Mouse (Mus musculus) midbrain, embryonic 11.5 days (tissue): Measurements from ENCODE around the gene Nkx2-5. TPM values are rescaled to one million over a fixed set of nuclear protein-coding genes. Genes with fewer than 3 reads are reported as not detected.

Experiments used
- ATAC-seq: fragments of 200-750 bp; cut with Nextera tagmentation; 2 replicates; pipeline ENCODE4 v1.8.0; 2017; ENCODE audit warnings: moderate TSS enrichment, moderate library complexity; ENCODE audit not compliant: low FRiP score
- DNase-seq: peaks from one replicate; pipeline ENCODE4 v3.0.0; 2015; ENCODE audit warnings: low spot score; ENCODE audit errors: missing footprints
- H3K27ac ChIP-seq: fragments of 300-500 bp; sonication (generic); 2 replicates; pipeline ENCODE4 v1.5.1; 2014; ENCODE audit warnings: low read depth, low read length
- H3K27me3 ChIP-seq: fragments of 300-500 bp; sonication (generic); 2 replicates; pipeline ENCODE4 v1.6.1; 2014; ENCODE audit warnings: mild to moderate bottlenecking, low read length, moderate library complexity, mixed read lengths; ENCODE audit not compliant: control insufficient read depth, insufficient read depth
- H3K36me3 ChIP-seq: fragments of 300-500 bp; sonication (generic); 2 replicates; pipeline ENCODE4 v1.6.1; 2014; ENCODE audit warnings: mild to moderate bottlenecking, low read length, moderate library complexity, mixed read lengths; ENCODE audit not compliant: control insufficient read depth, insufficient read depth
- H3K4me1 ChIP-seq: fragments of 300-500 bp; sonication (generic); 2 replicates; pipeline ENCODE4 v1.6.1; 2014; ENCODE audit warnings: low read length; ENCODE audit not compliant: control insufficient read depth, insufficient read depth
- H3K4me2 ChIP-seq: fragments of 300-500 bp; sonication (generic); 2 replicates; pipeline ENCODE4 v1.6.1; 2014; ENCODE audit warnings: mild to moderate bottlenecking, moderate library complexity
- H3K4me3 ChIP-seq: fragments of 300-500 bp; sonication (generic); 2 replicates; pipeline ENCODE4 v1.5.1; 2014; ENCODE audit warnings: low read depth, low read length
- H3K9ac ChIP-seq: fragments of 300-500 bp; sonication (generic); 2 replicates; pipeline ENCODE4 v1.6.1; 2014; ENCODE audit warnings: low read length
- H3K9me3 ChIP-seq: fragments of 300-500 bp; sonication (generic); 2 replicates; pipeline ENCODE4 v1.6.1; 2016; ENCODE audit warnings: low read length; ENCODE audit not compliant: control insufficient read depth
- WGBS: fragments of 180-500 bp; shearing (Covaris S2); extraction: QIAGEN DNeasy Blood & Tissue Kit; methylation state at CpG from one replicate; pipeline ENCODE4 v1.1.7; 2014; 5-methylcytosine and 5-hydroxymethylcytosine counted together
- polyA plus RNA-seq: library from polyadenylated mRNA; unstranded; fragments of >200 nt; fragmentation: Nextera tagmentation; extraction: Ambion mirVana; gene quantifications from 2 replicates; pipeline ENCODE4 v1.2.1, GENCODE M21; 2014

Gene Nkx2-5
- polyA plus RNA-seq, 1 experiment from 2014 or later: not detected

DNA sequence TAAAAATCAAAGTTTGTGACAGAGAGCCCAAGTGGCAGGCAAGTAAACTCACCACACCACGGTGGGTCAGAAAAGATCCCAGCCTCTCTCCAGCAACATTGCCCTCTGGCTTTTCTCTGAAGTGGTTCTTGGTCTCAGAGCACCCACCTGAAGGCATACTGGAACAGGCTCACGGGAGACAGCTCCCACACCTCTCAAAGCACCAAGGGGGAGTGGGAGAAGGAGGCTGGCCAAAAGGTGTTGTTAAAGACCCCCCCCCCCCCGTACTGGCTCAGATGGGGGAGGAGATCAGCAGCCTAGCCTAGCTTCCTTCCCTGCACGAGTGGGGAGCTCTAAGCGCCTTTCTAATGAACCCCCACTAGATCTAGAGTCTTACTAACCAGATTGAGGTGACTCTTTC lies 3.0 kb upstream of the Nkx2-5 start:
- 0% methylated on average over 5 of the region's 5 CpGs for WGBS
- H3K4me1 ChIP-seq: peaks cover 9% of the 10 kb centered on the region
- no peaks in the 10 kb centered on the region for H3K9me3 ChIP-seq
- H3K36me3 ChIP-seq: no peaks in the 10 kb centered on the region
- no peak overlapping the region for H3K27ac ChIP-seq
- H3K9ac ChIP-seq: no peak overlapping the region
- H3K27me3 ChIP-seq: peaks cover 90% of the 10 kb centered on the region
- DNase-seq (peak; percentile 87), ATAC-seq (no peak)
- no peak overlapping the region for H3K4me3 ChIP-seq
- no peak overlapping the region for H3K4me2 ChIP-seq

GRCm38 (mm10) chr17:26846411-26846810 lies 1.6 kb upstream of the Nkx2-5 start:
- 4% methylated on average over 8 of the region's 8 CpGs for WGBS

GRCm38 (mm10) chr17:26845149-26846050 lies 591 bp upstream of the Nkx2-5 start:
- peaks cover 9% of the 10 kb centered on the region for H3K4me1 ChIP-seq
- H3K9ac ChIP-seq: no peak overlapping the region
- no peak overlapping the region for H3K27ac ChIP-seq
- WGBS: 3% methylated on average over 14 of the region's 14 CpGs
- ATAC-seq (no peak), DNase-seq (peak; percentile 94)
- H3K4me2 ChIP-seq: no peak overlapping the region
- no peak overlapping the region for H3K4me3 ChIP-seq
- H3K9me3 ChIP-seq: no peaks in the 10 kb centered on the region
- peaks cover 92% of the 10 kb centered on the region for H3K27me3 ChIP-seq
- no peaks in the 10 kb centered on the region for H3K36me3 ChIP-seq

More at GRCm38 (mm10) chr17:26846411-26846810, 1.6 kb upstream of the Nkx2-5 start:
- H3K4me2 ChIP-seq: no peak overlapping the region
- no peak overlapping the region for H3K9ac ChIP-seq
- no peak overlapping the region for H3K4me3 ChIP-seq
- H3K9me3 ChIP-seq: no peaks in the 10 kb centered on the region
- no peak for ATAC-seq
- no peak overlapping the region for H3K27ac ChIP-seq
- DNase-seq: peak; percentile 92
- no peaks in the 10 kb centered on the region for H3K36me3 ChIP-seq
- peaks cover 9% of the 10 kb centered on the region for H3K4me1 ChIP-seq
- peaks cover 90% of the 10 kb centered on the region for H3K27me3 ChIP-seq

- Histone ChIP-seq H3K27me3 (peaks cover 92% of the 10 kb centered on the region), H3K4me1 (no peaks in the 10 kb centered on the region), H3K9ac (no peak overlapping the region), H3K4me2 (no peak overlapping the region), H3K36me3 (no peaks in the 10 kb centered on the region), H3K9me3 (no peaks in the 10 kb centered on the region), H3K4me3 (no peak overlapping the region), H3K27ac (no peak overlapping the region)
- DNase-seq (peak; percentile 95), ATAC-seq (no peak)
- WGBS: under 1% methylated on average over 36 of the region's 36 CpGs
Observed at GRCm38 (mm10) chr17:26844371-26844851, 398 bp downstream of the Nkx2-5 start.

DNA sequence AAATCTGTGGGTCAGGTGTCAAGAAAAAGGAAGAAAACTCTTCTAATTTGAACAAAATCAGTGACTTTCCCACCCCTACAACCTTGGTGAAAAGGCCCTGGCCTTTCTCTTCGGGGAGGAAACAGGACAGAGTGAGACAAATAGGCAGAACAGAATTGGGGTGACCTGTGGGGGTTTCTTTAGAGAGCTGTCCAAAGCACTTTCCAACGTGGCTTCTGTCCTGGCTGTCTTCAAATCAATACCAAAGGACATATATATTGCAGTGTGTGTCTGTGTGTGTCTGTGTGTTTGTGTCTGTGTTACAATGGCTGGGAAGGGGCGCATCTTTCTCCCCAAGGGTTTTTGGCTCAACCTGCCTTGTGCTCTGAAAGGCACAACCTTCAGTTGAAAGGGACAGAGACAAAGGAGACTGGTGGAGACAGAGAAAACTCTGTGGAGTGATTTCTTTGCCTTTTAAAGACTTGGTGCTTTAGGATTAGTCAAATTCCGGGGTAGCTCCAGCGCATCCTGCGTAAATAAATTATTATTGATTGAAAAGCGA lies 1.0 kb downstream of the Nkx2-5 start:
- Histone ChIP-seq H3K9me3 (no peaks in the 10 kb centered on the region), H3K36me3 (no peaks in the 10 kb centered on the region), H3K27ac (no peak overlapping the region), H3K4me1 (0 out of 2 replicates have a peak, but pooled peaks cover 3% of the 10 kb centered on the region), H3K9ac (no peak overlapping the region), H3K4me3 (no peak overlapping the region), H3K4me2 (no peak overlapping the region), H3K27me3 (peaks cover 94% of the 10 kb centered on the region)
- DNase-seq: peak; percentile 95
- WGBS: under 1% methylated on average over 7 of the region's 7 CpGs
- ATAC-seq: no peak

GRCm38 (mm10) chr17:26843229-26843567 lies 1.6 kb downstream of the Nkx2-5 start:
- Histone ChIP-seq H3K27me3 (peaks cover 94% of the 10 kb centered on the region), H3K27ac (no peak overlapping the region), H3K4me3 (no peak overlapping the region), H3K4me1 (0 out of 2 replicates have a peak, but pooled peaks cover 3% of the 10 kb centered on the region), H3K4me2 (no peak overlapping the region), H3K36me3 (no peaks in the 10 kb centered on the region), H3K9ac (no peak overlapping the region), H3K9me3 (no peaks in the 10 kb centered on the region)
- 1% methylated on average over 14 of the region's 14 CpGs for WGBS
- DNase-seq (peak; percentile 94), ATAC-seq (no peak)

DNA sequence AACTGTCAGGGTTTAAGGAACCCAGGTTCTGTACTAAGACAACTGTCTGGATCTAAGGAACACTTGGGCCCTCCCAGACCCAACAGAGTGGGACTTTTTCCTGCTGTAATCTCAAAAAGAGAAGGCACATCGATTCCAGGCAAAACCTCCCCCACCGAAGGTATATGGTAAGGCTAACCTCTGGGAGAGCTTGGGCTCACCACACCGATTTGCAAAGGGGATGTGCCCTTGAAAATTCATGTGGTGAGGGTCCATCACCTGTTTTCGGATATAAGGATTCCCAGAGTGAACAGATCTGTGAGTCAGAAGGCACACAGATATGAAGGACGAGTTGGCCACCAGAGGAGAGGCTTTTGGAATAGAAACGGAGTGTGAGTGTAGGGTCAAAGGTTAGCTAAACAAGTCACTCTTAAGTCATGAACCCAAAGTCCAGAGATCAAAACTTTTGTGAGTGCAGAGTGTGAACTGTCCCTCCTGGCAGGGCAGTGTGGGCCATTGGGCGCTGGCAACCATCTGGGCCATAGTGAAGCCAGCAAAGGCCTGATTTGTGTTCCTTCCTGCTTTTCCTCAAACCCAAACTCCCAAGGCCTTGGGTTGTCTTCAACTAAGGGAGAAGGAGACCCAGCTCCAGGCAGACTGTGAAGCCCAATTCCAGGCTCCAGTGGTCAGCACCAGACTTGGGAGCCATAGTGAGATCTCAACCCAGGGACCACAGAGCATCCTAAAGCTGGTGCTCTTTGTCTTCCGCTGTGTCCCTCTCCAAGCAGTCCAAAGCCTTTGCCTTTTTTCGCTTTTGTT lies 2.2 kb downstream of the Nkx2-5 start:
- peak; percentile 93 for DNase-seq
- H3K4me2 ChIP-seq: no peak overlapping the region
- 0 out of 2 replicates have a peak, but pooled peaks cover 3% of the 10 kb centered on the region for H3K4me1 ChIP-seq
- H3K27ac ChIP-seq: no peak overlapping the region
- no peaks in the 10 kb centered on the region for H3K36me3 ChIP-seq
- ATAC-seq: no peak
- no peak overlapping the region for H3K4me3 ChIP-seq
- H3K27me3 ChIP-seq: peaks cover 94% of the 10 kb centered on the region
- H3K9ac ChIP-seq: no peak overlapping the region
- H3K9me3 ChIP-seq: no peaks in the 10 kb centered on the region
- WGBS: 2% methylated on average over 9 of the region's 9 CpGs

DNA sequence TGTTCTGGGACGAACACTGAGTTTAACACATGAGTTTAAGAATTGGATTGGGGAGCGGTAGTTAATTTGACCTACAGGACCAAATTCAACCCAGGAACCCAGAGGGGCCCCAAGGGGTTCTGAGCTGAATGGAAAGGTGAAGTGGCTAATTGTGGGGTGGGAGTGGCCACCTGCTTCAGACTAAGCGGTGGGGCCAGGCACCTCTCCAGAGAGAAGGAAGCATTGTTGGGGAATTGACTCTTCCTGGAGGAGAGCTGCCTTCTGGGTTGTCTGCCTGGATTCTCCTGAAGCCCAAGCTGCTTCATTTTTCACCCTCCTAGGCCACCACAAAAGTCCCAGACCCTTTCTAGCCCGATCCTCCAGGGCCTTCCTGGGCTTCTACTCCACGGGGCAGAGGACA lies 2.8 kb downstream of the Nkx2-5 start:
- WGBS: 3% methylated on average over 5 of the region's 5 CpGs
- Histone ChIP-seq H3K9me3 (no peaks in the 10 kb centered on the region), H3K4me2 (no peak overlapping the region), H3K27ac (no peak overlapping the region), H3K27me3 (peaks cover 95% of the 10 kb centered on the region), H3K9ac (no peak overlapping the region), H3K36me3 (no peaks in the 10 kb centered on the region), H3K4me3 (no peak overlapping the region), H3K4me1 (0 out of 2 replicates have a peak, but pooled peaks cover 3% of the 10 kb centered on the region)
- peak; percentile 90 for DNase-seq
- no peak for ATAC-seq
